Mouse (Mus musculus): ENCODE measurements around the gene Icam4. TPM values are rescaled to one million over a fixed set of nuclear protein-coding genes. Genes with fewer than 3 reads are reported as not detected.
"Not testable (repeated sequence)": the region's sequence is repeated elsewhere in the genome, so short reads cannot be mapped to it uniquely, and the experiment has no call there.

Icam4 gene
- polyA plus RNA-seq, 1 experiment from 2014 or later, result 2.5 TPM

DNA sequence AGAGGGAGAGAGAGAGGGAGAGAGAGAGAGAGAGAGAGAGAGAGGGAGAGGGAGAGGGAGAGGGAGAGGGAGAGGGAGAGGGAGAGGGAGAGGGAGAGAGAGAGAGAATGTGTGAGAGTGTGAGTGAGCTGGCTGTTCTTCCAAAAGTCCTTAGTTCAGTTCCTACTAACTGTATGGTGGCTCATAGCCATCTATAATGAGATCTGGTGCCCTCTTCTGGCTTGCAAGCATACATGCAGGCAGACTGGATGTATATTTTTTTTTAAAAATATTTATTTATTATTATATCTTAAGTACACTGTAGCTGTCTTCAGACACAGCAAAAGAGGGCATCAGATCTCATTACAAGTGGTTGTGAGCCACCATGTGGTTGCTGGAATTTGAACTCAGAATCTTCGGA is 30.8 kb upstream of the Icam4 start:
- not testable (repeated sequence) for ATAC-seq (ENCODE audit: insufficient number of reproducible peaks, insufficient read depth, low FRiP score, low TSS enrichment); H3K9me3 ChIP-seq; H3K4me2 ChIP-seq (replicated peaks); H3K27ac ChIP-seq; H3K4me3 ChIP-seq; H3K4me1 ChIP-seq; H3K36me3 ChIP-seq; H3K9ac ChIP-seq; H3K27me3 ChIP-seq
- 70% methylated on average over 1 of the region's 1 CpGs for WGBS

GRCm38 (mm10) chr9:21000811-21001210 is 28.4 kb upstream of the Icam4 start:
- Histone ChIP-seq H3K4me2 (replicated peaks) (no peak overlapping the region), H3K4me3 (no peak overlapping the region), H3K36me3 (peaks cover 15% of the 10 kb centered on the region), H3K9ac (no peak overlapping the region), H3K9me3 (no peaks in the 10 kb centered on the region), H3K4me1 (peaks cover 4% of the 10 kb centered on the region), H3K27ac (no peak overlapping the region), H3K27me3 (no peaks in the 10 kb centered on the region)
- ATAC-seq (ENCODE audit: insufficient number of reproducible peaks, insufficient read depth, low FRiP score, low TSS enrichment), result no peak

- no peaks in the 10 kb centered on the region for H3K9me3 ChIP-seq
- no peak overlapping the region for H3K4me3 ChIP-seq
- H3K36me3 ChIP-seq, result peaks cover 24% of the 10 kb centered on the region
- ATAC-seq (ENCODE audit: insufficient number of reproducible peaks, insufficient read depth, low FRiP score, low TSS enrichment), result no peak
- peaks cover 4% of the 10 kb centered on the region for H3K4me1 ChIP-seq
- no peak overlapping the region for H3K27ac ChIP-seq
- WGBS, result 67% methylated on average over 6 of the region's 6 CpGs
- H3K4me2 ChIP-seq (replicated peaks), result no peak overlapping the region
- no peaks in the 10 kb centered on the region for H3K27me3 ChIP-seq
- no peak overlapping the region for H3K9ac ChIP-seq
These were observed 27.4 kb upstream of the Icam4 start for GRCm38 (mm10) chr9:21001651-21002200.

DNA sequence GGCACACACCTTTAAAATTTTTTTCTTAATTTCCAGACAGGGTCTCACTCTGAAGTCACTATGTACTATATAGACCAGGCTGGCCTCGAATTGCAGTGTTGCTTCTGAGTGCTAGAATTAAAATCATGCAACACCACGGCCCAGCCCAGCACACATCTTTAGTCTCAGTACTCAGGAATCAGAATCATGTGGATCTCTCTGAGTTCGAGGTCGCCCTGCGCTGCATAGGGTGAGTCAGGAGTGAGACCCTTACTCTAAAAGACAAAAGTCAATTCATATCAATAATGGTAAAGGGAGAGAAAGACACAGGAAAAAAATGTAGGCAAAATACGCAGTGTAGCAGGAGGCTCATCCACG is 26.9 kb upstream of the Icam4 start:
- H3K27me3 ChIP-seq, result no peaks in the 10 kb centered on the region
- peaks cover 4% of the 10 kb centered on the region for H3K4me1 ChIP-seq
- peaks cover 29% of the 10 kb centered on the region for H3K36me3 ChIP-seq
- 13% methylated on average over 7 of the region's 7 CpGs for WGBS
- peak overlapping the region; percentile 92 for H3K4me3 ChIP-seq
- H3K9ac ChIP-seq, result peak overlapping the region; percentile 76
- peak overlapping the region; percentile 86 for H3K4me2 ChIP-seq (replicated peaks)
- no peak for ATAC-seq (ENCODE audit: insufficient number of reproducible peaks, insufficient read depth, low FRiP score, low TSS enrichment)
- peak overlapping the region; percentile 83; the same call in 1 of the 2 replicates for H3K27ac ChIP-seq
- H3K9me3 ChIP-seq, result no peaks in the 10 kb centered on the region

DNA sequence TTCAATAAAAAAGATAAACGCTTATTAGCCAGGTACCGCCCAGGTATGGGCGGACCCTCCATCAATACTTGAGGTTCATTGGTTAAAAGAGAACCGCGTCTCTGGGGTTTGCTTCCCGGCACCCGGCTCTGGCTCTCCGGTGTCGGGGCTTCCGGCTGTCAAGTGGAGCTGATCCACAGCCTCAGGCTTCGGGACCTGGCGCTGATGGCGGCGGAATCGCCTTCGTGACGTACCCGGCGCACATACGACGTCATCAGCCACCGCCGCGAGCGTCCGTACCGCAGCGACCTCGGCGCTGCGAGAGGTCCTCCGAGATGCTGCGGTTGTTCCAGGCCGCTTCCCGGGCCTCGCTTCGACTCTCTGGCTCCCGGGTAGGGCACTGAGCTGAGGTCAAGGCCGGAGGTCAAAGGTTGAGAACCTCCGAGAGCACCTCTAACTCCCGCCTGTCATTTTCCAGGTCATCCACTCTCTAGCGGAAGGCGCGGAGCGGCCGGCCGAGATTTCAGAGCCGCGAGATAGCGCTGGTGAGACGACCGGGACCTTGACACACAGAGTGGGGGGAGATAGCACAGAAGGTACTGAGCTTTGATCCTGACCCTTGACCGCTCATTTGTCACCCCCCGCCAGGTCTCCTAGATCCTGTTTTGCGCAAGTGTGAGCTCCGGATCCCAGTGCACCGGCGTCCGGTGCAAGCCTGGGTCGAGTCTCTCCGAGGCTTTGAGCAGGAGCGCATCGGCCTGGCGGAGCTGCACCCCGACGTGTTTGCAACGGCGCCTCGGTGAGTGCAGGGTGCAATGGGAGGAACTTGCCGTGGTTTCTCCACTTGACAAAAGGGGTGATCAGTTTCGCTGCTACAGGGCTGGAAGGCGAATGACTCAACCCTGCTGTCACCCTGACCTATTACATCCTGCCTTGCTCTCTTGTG is 26.3 kb upstream of the Icam4 start, which contains the start of gene Mrpl4:
Gene Mrpl4 (plus strand): TSS at position 112 of the 925 bp plus-strand sequence.
- Histone ChIP-seq H3K27me3 (no peaks in the 10 kb centered on the region), H3K27ac (peak within 1 kb of the TSS; percentile 83), H3K9ac (peak within 1 kb of the TSS; percentile 76), H3K4me2 (replicated peaks) (peak within 1 kb of the TSS; percentile 86), H3K36me3 (peaks cover 35% of the 10 kb centered on the region), H3K9me3 (no peaks in the 10 kb centered on the region), H3K4me1 (peaks cover 4% of the 10 kb centered on the region), H3K4me3 (peak within 1 kb of the TSS; percentile 92)
- under 1% methylated on average over 72 of the region's 72 CpGs for WGBS
- peak; percentile 74 for ATAC-seq (ENCODE audit: insufficient number of reproducible peaks, insufficient read depth, low FRiP score, low TSS enrichment)

- H3K4me1 ChIP-seq, result peaks cover 4% of the 10 kb centered on the region
- H3K4me3 ChIP-seq, result no peak overlapping the region
- no peaks in the 10 kb centered on the region for H3K9me3 ChIP-seq
- no peak overlapping the region for H3K27ac ChIP-seq
- WGBS, result 95% methylated on average over 10 of the region's 10 CpGs
- H3K27me3 ChIP-seq, result peaks cover 6% of the 10 kb centered on the region; the same call in 1 of the 2 replicates
- no peak overlapping the region for H3K4me2 ChIP-seq (replicated peaks)
- peaks cover 50% of the 10 kb centered on the region for H3K36me3 ChIP-seq
- ATAC-seq (ENCODE audit: insufficient number of reproducible peaks, insufficient read depth, low FRiP score, low TSS enrichment), result no peak
- H3K9ac ChIP-seq, result no peak overlapping the region
These were observed 21.7 kb upstream of the Icam4 start for GRCm38 (mm10) chr9:21007313-21007952.

DNA sequence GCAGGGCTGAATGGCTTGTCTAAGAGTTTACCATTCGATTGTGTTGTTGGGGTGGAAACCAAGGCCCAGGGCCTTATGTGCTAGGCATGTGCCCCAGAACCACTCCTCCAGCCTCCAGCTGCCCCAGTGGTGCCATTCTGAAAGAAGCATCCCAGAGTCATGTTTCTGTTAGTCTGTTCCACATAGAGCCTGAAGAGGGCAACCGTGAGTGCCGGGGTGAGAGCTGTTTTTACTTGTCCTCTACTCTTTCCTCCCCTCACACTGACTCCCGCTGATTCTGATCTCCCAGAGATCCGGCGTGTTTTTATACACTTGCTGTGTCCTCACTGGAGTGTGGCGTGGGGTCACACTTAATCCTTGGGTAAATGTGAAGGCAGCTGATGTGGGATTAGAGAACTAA is 21.2 kb upstream of the Icam4 start:
- Histone ChIP-seq H3K36me3 (peaks cover 50% of the 10 kb centered on the region), H3K9ac (no peak overlapping the region), H3K27me3 (peaks cover 6% of the 10 kb centered on the region; the same call in 1 of the 2 replicates), H3K4me2 (replicated peaks) (no peak overlapping the region), H3K9me3 (no peaks in the 10 kb centered on the region), H3K4me1 (peaks cover 4% of the 10 kb centered on the region), H3K27ac (no peak overlapping the region), H3K4me3 (no peak overlapping the region)
- ATAC-seq (ENCODE audit: insufficient number of reproducible peaks, insufficient read depth, low FRiP score, low TSS enrichment), result no peak
- 86% methylated on average over 7 of the region's 7 CpGs for WGBS

GRCm38 (mm10) chr9:21010362-21010761 is 18.8 kb upstream of the Icam4 start:
- Histone ChIP-seq H3K9me3 (no peaks in the 10 kb centered on the region), H3K4me1 (peaks cover 4% of the 10 kb centered on the region; the same call in 1 of the 2 replicates), H3K4me3 (no peak overlapping the region), H3K9ac (no peak overlapping the region), H3K4me2 (replicated peaks) (no peak overlapping the region), H3K27me3 (peaks cover 22% of the 10 kb centered on the region), H3K27ac (no peak overlapping the region), H3K36me3 (peaks cover 39% of the 10 kb centered on the region)
- ATAC-seq (ENCODE audit: insufficient number of reproducible peaks, insufficient read depth, low FRiP score, low TSS enrichment), result no peak
- WGBS, result 74% methylated on average over 2 of the region's 2 CpGs

DNA sequence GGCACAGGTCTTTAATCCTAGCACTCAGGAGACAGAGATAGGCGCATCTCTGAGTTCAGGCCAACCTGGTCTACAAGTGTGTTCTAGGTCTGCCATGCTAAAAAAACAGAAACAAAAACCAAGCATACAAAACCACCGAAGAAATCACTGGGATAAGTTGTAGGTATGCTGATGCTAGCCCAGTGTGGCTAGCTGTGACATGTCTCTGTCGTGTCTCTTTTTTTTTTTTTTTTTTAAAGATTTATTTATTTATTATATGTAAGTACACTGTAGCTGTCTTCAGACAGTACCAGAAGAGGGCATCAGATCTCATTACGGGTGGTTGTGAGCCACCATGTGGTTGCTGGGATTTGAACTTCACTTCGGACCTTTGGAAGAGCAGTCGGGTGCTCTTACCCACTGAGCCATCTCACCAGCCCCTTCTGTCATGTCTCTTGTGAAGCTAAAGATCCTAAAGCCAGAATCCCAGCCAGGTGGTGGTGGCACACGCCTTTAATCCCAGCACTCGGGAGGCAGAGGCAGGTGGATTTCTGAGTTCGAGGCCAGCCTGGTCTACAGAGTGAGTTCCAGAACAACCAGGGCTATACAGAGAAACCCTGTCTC is 18.1 kb upstream of the Icam4 start:
- peaks cover 29% of the 10 kb centered on the region for H3K27me3 ChIP-seq
- H3K36me3 ChIP-seq, result peaks cover 33% of the 10 kb centered on the region
- ATAC-seq (ENCODE audit: insufficient number of reproducible peaks, insufficient read depth, low FRiP score, low TSS enrichment); H3K9me3 ChIP-seq; H3K27ac ChIP-seq; H3K9ac ChIP-seq; H3K4me3 ChIP-seq; H3K4me1 ChIP-seq; H3K4me2 ChIP-seq (replicated peaks): not testable (repeated sequence)
- WGBS, result 73% methylated on average over 9 of the region's 9 CpGs

DNA sequence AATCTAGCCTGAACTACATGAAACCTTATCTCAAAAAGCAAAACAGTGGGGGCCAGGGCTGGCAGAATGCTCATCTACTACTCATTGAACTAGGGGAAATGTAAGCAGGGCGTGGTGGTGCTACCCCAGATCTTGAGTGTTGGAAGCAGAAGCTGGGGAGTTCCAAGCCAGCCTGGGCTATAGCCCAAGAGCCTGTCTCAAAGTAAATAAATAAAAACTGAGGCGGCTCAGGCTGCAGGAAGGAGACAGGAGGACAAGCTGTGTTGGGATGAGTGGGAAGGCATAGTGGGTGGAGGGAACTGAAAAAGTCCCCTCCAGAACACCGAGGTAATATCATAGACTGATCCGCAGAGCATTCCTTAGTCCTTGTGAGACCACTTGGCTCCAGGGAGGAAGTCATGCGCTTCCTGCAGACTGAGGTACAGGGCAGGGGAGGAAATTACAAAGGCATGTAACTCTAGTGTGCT is 17.3 kb upstream of the Icam4 start:
- 0 out of 2 replicates have a peak overlapping the region, but pooled peaks have one; percentile 11 for H3K27ac ChIP-seq
- peaks cover 8% of the 10 kb centered on the region for H3K4me1 ChIP-seq
- no peak overlapping the region for H3K4me3 ChIP-seq
- ATAC-seq (ENCODE audit: insufficient number of reproducible peaks, insufficient read depth, low FRiP score, low TSS enrichment), result no peak
- no peaks in the 10 kb centered on the region for H3K9me3 ChIP-seq
- H3K9ac ChIP-seq, result no peak overlapping the region
- peaks cover 37% of the 10 kb centered on the region for H3K27me3 ChIP-seq
- peaks cover 25% of the 10 kb centered on the region for H3K36me3 ChIP-seq
- H3K4me2 ChIP-seq (replicated peaks), result no peak overlapping the region
- 59% methylated on average over 5 of the region's 5 CpGs for WGBS

DNA sequence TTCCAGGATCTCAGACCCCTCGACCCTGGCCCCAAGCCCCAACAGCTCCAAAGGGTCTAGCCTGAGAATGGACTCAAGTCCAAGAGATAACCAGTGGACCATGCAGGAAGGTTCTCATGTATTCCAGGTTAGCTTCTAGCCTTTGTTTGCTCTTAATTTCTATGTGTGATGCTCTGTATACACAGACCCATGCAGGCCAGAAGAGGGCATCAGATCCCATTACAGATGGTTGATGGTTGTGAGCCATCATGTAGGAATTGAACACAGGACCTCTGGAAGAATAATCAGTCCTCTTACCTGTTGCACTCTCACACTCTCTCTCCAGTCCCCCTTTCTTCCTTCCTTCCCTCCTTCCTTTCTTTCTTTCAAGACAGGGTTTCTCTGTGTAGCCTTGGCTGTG is 16.8 kb upstream of the Icam4 start:
- Histone ChIP-seq H3K4me2 (replicated peaks) (no peak overlapping the region), H3K9me3 (no peaks in the 10 kb centered on the region), H3K27ac (no peak overlapping the region), H3K4me1 (peaks cover 8% of the 10 kb centered on the region), H3K4me3 (no peak overlapping the region), H3K27me3 (peaks cover 42% of the 10 kb centered on the region), H3K36me3 (peaks cover 20% of the 10 kb centered on the region), H3K9ac (no peak overlapping the region)
- ATAC-seq (ENCODE audit: insufficient number of reproducible peaks, insufficient read depth, low FRiP score, low TSS enrichment), result no peak
- 39% methylated on average over 1 of the region's 1 CpGs for WGBS
